Mouse (Mus musculus) embryonic facial prominence, embryonic 15.5 days (tissue): ENCODE data around the gene Gm20532. TPM values are rescaled to one million over a fixed set of nuclear protein-coding genes. Genes with fewer than 3 reads are reported as not detected.

Experiments
- ATAC-seq: fragments of 200-750 bp; cut with Nextera tagmentation; 2 replicates; pipeline ENCODE4 v1.8.0; 2017; ENCODE audit warnings: low read depth, moderate TSS enrichment; ENCODE audit not compliant: insufficient number of reproducible peaks, low FRiP score, low TSS enrichment
- H3K27ac ChIP-seq: fragments of 300-500 bp; sonication (generic); replicated peaks from 2 replicates; pipeline ENCODE4 v1.5.1; 2015; ENCODE audit warnings: mild to moderate bottlenecking, inconsistent platforms
- H3K27me3 ChIP-seq: fragments of 300-500 bp; sonication (generic); 2 replicates; pipeline ENCODE4 v1.6.1; 2015; ENCODE audit warnings: inconsistent platforms
- H3K36me3 ChIP-seq: fragments of 300-500 bp; sonication (generic); 2 replicates; pipeline ENCODE4 v1.6.1; 2015; ENCODE audit warnings: mild to moderate bottlenecking, inconsistent platforms
- H3K4me1 ChIP-seq: fragments of 300-500 bp; sonication (generic); 2 replicates; pipeline ENCODE4 v1.6.1; 2015; ENCODE audit warnings: inconsistent platforms
- H3K4me2 ChIP-seq: fragments of 300-500 bp; sonication (generic); replicated peaks from 2 replicates; pipeline ENCODE4 v1.6.1; 2015; ENCODE audit warnings: mild to moderate bottlenecking, inconsistent platforms
- H3K4me3 ChIP-seq: fragments of 300-500 bp; sonication (generic); replicated peaks from 2 replicates; pipeline ENCODE4 v1.5.1; 2015; ENCODE audit warnings: mild to moderate bottlenecking, inconsistent platforms
- H3K9ac ChIP-seq: fragments of 300-500 bp; sonication (generic); 2 replicates; pipeline ENCODE4 v1.6.1; 2015; ENCODE audit warnings: inconsistent platforms
- H3K9me3 ChIP-seq: fragments of 300-500 bp; sonication (generic); replicated peaks from 2 replicates; pipeline ENCODE4 v1.6.1; 2016; ENCODE audit warnings: inconsistent platforms
- WGBS: fragments of 180-500 bp; shearing (Covaris S2); methylation state at CpG from one replicate; pipeline ENCODE4 v1.1.7; 2015; 5-methylcytosine and 5-hydroxymethylcytosine counted together
- polyA plus RNA-seq: library from polyadenylated mRNA; unstranded; fragments of >200 nt; fragmentation: Nextera tagmentation; extraction: Ambion mirVana; gene quantifications from 2 replicates; pipeline ENCODE4 v1.2.1, GENCODE M21; 2015

The Gm20532 gene
- polyA plus RNA-seq, 1 experiment from 2014 or later = not detected

- WGBS = 70% methylated on average over 3 of the region's 3 CpGs
- no peaks in the 10 kb centered on the region for H3K9me3 ChIP-seq
- peaks cover 36% of the 10 kb centered on the region for H3K4me1 ChIP-seq
- no peak for ATAC-seq
- no peak overlapping the region for H3K4me3 ChIP-seq
- no peak overlapping the region for H3K9ac ChIP-seq
- peak overlapping the region; percentile 66; the same call in 1 of the 2 replicates for H3K27ac ChIP-seq
- H3K4me2 ChIP-seq = no peak overlapping the region
- no peaks in the 10 kb centered on the region for H3K27me3 ChIP-seq
- H3K36me3 ChIP-seq = no peaks in the 10 kb centered on the region
Measured at GRCm38 (mm10) chr2:26606579-26606978, 20.1 kb downstream of the Gm20532 start.

- no peak overlapping the region for H3K4me3 ChIP-seq
- H3K36me3 ChIP-seq = no peaks in the 10 kb centered on the region
- no peak for ATAC-seq
- H3K4me1 ChIP-seq = peaks cover 36% of the 10 kb centered on the region
- H3K4me2 ChIP-seq = no peak overlapping the region
- H3K27ac ChIP-seq = peak overlapping the region; percentile 66; the same call in 1 of the 2 replicates
- no peaks in the 10 kb centered on the region for H3K27me3 ChIP-seq
- 41% methylated on average over 6 of the region's 6 CpGs for WGBS
- no peaks in the 10 kb centered on the region for H3K9me3 ChIP-seq
- H3K9ac ChIP-seq = no peak overlapping the region; the same call in 1 of the 2 replicates
Measured at GRCm38 (mm10) chr2:26607056-26607910, 20.8 kb downstream of the Gm20532 start.

DNA sequence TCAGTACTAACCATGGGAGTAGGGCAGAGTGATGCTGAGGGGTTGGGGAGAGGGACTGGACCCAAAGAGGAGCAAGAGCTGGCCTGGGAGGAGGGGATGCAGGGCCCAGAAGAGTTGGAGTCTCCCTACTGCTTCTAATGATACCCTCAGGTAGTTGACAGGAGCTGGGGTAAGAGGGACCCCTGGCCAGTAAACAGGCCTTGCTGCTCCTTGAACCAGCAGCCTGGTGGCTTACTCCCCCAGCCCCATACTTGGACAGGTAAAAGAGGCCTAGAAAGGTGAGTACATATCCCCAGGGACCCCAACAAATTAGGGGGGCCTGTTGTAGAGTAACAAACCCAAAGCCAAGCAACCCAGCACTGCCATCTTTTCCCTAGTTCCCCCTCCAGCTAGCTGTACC is 22.3 kb downstream of the Gm20532 start:
- ATAC-seq = no peak
- H3K4me2 ChIP-seq = no peak overlapping the region

DNA sequence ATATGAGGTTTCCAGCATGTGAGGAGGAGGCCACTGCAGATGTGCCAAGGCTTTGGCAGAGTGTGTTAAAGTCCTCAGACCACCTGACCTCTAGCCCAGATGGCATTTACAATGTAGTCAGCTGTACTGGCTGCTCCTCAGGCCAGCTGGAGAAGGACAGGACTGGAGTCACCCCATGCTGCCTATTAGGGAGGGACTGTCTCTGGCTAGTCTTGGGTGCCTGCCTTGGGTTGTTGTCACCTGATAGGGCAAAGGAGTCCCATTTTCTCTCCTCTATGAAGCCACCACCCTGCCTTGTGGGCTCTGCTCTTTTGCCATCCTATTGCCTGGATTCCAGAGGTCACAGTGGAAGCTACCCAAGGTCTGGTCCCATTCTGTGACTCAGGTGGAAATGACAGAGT is 22.8 kb downstream of the Gm20532 start:
- Histone ChIP-seq H3K4me1 (peaks cover 22% of the 10 kb centered on the region), H3K4me2 (no peak overlapping the region)
- no peak for ATAC-seq

More for the DNA sequence above, 22.3 kb downstream of the Gm20532 start:
- no peaks in the 10 kb centered on the region for H3K27me3 ChIP-seq
- H3K9me3 ChIP-seq = no peaks in the 10 kb centered on the region
- no peak overlapping the region for H3K27ac ChIP-seq
- no peak overlapping the region for H3K9ac ChIP-seq
- peaks cover 23% of the 10 kb centered on the region for H3K4me1 ChIP-seq
- no peaks in the 10 kb centered on the region for H3K36me3 ChIP-seq
- no peak overlapping the region for H3K4me3 ChIP-seq

GRCm38 (mm10) chr2:26610526-26610925 is 24.1 kb downstream of the Gm20532 start:
- no peak for ATAC-seq
- Histone ChIP-seq H3K4me3 (no peak overlapping the region), H3K4me1 (peaks cover 18% of the 10 kb centered on the region), H3K36me3 (no peaks in the 10 kb centered on the region), H3K27ac (no peak overlapping the region), H3K27me3 (no peaks in the 10 kb centered on the region), H3K9me3 (no peaks in the 10 kb centered on the region), H3K4me2 (no peak overlapping the region), H3K9ac (no peak overlapping the region)
- WGBS = 62% methylated on average over 3 of the region's 3 CpGs

More for the DNA sequence above, 22.8 kb downstream of the Gm20532 start:
- no peak overlapping the region for H3K4me3 ChIP-seq
- no peak overlapping the region for H3K9ac ChIP-seq
- H3K9me3 ChIP-seq = no peaks in the 10 kb centered on the region
- no peaks in the 10 kb centered on the region for H3K36me3 ChIP-seq
- H3K27ac ChIP-seq = no peak overlapping the region
- no peaks in the 10 kb centered on the region for H3K27me3 ChIP-seq

DNA sequence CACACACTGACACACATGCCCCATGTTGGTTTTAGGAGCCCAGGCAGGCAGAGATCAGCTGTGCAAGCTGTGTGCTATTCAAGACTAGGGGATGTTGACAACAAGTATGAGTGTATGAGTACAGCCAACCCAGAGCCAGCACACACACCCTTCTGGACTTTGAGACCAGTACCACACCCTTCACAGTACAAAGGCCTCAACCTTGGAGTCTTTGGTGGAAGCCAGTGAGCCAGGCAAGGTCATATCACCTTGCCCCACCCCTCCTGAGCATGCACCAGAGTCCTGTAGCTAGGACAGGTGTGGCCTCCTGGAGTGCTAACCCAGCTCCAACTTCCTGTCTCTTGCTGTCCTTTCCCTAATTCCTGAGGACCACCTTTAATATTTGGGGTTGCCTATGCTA is 24.6 kb downstream of the Gm20532 start:
- H3K4me3 ChIP-seq = no peak overlapping the region
- no peaks in the 10 kb centered on the region for H3K36me3 ChIP-seq
- H3K9ac ChIP-seq = no peak overlapping the region
- no peak for ATAC-seq
- no peak overlapping the region for H3K27ac ChIP-seq
- no peaks in the 10 kb centered on the region for H3K27me3 ChIP-seq
- peaks cover 17% of the 10 kb centered on the region for H3K4me1 ChIP-seq
- H3K9me3 ChIP-seq = no peaks in the 10 kb centered on the region
- H3K4me2 ChIP-seq = no peak overlapping the region

DNA sequence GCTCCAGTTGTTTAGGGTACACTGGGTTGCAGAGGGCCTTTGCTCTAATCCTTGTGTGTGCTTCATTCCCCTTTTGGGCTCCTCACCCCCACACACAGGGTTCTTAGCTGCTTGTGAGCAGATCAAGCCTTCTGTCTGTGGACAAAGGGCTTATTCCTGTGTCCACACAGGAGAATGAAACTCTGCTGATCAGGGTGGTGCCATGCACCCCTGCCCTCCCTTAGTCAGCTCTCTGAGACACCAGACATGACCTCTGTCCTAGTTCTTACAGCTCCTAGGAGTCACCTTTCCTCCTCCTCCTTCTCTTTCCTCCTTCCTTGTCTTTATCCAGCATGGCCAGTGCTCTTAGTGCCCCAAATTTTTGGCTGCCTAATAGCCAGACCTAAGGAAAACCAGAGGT is 25.5 kb downstream of the Gm20532 start:
- H3K4me3 ChIP-seq = no peak overlapping the region
- H3K9ac ChIP-seq = no peak overlapping the region
- no peak overlapping the region for H3K27ac ChIP-seq
- ATAC-seq = no peak
- H3K4me2 ChIP-seq = no peak overlapping the region
- H3K27me3 ChIP-seq = no peaks in the 10 kb centered on the region
- H3K4me1 ChIP-seq = peaks cover 9% of the 10 kb centered on the region
- no peaks in the 10 kb centered on the region for H3K36me3 ChIP-seq
- no peaks in the 10 kb centered on the region for H3K9me3 ChIP-seq

DNA sequence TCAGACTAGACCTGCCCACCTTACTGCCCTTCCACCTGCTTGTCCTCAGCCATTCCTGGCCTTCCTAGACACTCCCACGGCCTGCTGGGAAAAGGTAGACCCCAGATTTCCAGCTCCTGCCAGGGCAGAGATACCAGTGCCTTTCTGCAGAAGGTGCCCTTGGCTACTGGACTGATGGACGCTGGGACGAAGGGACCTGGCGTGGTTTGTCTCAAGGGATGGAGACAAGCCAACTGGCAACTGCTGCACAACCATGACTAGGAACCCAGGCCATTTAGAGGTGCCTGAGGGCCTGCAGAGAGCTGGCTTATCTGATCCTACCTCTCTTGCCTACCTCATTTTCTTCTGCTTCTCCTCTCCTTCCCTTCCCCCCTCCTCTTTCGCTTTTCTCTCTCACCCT is 28.5 kb downstream of the Gm20532 start:
- no peaks in the 10 kb centered on the region for H3K4me1 ChIP-seq
- H3K27me3 ChIP-seq = no peaks in the 10 kb centered on the region
- H3K36me3 ChIP-seq = no peaks in the 10 kb centered on the region
- H3K9ac ChIP-seq = no peak overlapping the region
- 73% methylated on average over 5 of the region's 5 CpGs for WGBS
- ATAC-seq = no peak
- no peak overlapping the region for H3K4me3 ChIP-seq
- H3K27ac ChIP-seq = no peak overlapping the region
- H3K4me2 ChIP-seq = no peak overlapping the region
- H3K9me3 ChIP-seq = no peaks in the 10 kb centered on the region

DNA sequence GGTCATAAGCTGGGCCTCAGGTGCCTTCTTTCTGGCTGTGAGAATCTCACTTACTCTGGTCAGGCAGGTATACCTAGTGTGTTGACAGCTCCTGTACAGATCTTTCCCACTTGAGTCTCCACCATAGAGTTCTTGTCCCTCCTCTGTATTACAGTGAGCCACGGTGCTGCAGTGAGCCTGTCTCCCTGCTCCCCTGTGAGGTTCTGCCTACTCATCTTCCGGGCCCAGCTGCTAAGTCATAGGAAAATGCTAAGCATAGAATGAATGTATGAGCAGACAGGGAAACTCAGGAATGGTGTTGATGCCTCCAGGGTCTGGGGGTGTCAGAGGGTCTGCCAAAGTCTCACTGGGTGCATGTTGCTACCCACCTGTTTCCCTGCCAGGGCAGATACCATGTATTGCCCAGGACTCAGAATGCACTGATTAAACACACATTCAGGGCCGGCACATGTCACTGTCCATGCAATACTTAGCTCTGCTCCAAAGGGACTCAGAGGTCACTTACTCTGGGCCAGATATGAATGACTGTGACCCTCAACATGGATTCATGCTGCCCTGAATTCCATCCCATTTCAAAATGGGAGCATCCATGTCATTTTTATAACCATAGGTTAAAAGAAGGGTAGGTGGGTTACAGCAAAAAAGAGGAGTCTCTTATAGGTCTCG is 29.2 kb downstream of the Gm20532 start:
- H3K9me3 ChIP-seq = no peaks in the 10 kb centered on the region
- H3K9ac ChIP-seq = no peak overlapping the region
- H3K4me2 ChIP-seq = no peak overlapping the region
- H3K27me3 ChIP-seq = no peaks in the 10 kb centered on the region
- no peak for ATAC-seq
- no peak overlapping the region for H3K4me3 ChIP-seq
- H3K36me3 ChIP-seq = no peaks in the 10 kb centered on the region
- no peak overlapping the region for H3K27ac ChIP-seq
- no peaks in the 10 kb centered on the region for H3K4me1 ChIP-seq
- WGBS = 76% methylated on average over 4 of the region's 4 CpGs

DNA sequence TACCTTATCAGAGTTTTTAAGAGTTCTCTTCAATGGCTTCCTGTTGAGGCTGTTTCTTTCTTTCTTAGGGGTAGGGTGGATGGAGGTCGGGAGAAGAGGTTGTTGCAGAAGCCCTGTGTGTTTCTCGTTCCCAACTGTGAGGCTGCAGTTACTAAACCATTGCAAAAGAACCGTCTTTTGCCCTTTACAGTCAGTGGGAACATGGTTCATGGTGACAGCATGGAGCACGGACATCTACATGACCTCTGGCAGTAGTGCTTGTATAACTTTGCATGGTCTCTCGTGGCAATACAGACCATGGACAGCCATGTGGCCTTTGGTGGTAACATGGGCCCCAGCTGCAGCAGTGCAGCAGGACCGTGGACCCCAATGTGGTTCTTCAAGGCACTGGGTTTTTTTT is 30.9 kb downstream of the Gm20532 start:
- no peaks in the 10 kb centered on the region for H3K27me3 ChIP-seq
- no peak overlapping the region for H3K9ac ChIP-seq
- no peak overlapping the region for H3K4me2 ChIP-seq
- no peak overlapping the region for H3K4me3 ChIP-seq
- WGBS = 78% methylated on average over 6 of the region's 6 CpGs
- ATAC-seq = no peak
- no peaks in the 10 kb centered on the region for H3K36me3 ChIP-seq
- no peaks in the 10 kb centered on the region for H3K4me1 ChIP-seq
- H3K27ac ChIP-seq = no peak overlapping the region
- no peaks in the 10 kb centered on the region for H3K9me3 ChIP-seq

DNA sequence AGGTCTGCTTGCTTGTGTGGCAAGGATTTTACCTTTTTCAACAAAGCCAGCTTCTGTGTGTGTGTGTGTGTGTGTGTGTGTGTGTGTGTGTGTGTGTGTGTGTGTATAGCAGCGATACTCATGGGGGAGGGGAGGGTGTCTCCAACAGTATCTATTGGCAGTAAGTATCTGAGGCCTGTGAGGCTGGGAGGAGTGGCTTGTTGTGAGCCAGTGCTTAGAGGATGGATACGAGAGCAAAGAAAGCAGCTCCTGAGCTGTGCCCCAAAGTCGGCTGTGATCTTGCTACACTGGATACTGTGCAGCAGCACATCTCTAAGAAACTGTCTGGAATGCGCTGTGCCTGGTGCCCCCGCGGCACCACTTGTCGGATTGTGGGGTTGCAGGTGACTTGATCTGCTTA is 31.5 kb downstream of the Gm20532 start:
- no peak overlapping the region for H3K9ac ChIP-seq
- no peak overlapping the region for H3K4me3 ChIP-seq
- no peak overlapping the region for H3K27ac ChIP-seq
- H3K4me1 ChIP-seq = no peaks in the 10 kb centered on the region
- H3K9me3 ChIP-seq = no peaks in the 10 kb centered on the region
- 52% methylated on average over 7 of the region's 7 CpGs for WGBS
- ATAC-seq = no peak
- H3K36me3 ChIP-seq = no peaks in the 10 kb centered on the region
- no peaks in the 10 kb centered on the region for H3K27me3 ChIP-seq
- no peak overlapping the region for H3K4me2 ChIP-seq

DNA sequence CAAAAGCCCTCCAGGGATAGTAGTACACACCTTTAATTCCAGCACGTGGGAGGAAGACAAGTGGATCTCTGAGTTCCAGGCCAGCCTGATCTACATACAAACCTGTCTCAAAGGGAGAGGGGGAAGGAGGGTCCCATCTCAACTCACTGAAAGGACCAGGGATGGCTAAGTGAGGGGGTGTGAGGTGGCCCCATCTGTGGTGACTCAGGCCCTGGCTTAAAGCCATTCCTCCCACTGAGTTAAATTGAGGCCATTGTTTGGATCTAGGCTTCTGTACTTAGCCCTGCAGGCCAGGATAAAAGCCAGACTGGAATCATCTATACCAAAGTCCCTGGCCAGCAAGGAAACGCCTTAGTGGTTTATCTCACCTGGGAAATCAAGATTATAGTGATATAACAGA is 34.8 kb downstream of the Gm20532 start:
- no peak overlapping the region for H3K4me2 ChIP-seq
- H3K4me3 ChIP-seq = no peak overlapping the region
- H3K27ac ChIP-seq = no peak overlapping the region
- no peaks in the 10 kb centered on the region for H3K27me3 ChIP-seq
- H3K9ac ChIP-seq = no peak overlapping the region
- H3K36me3 ChIP-seq = no peaks in the 10 kb centered on the region
- WGBS = 32% methylated on average over 2 of the region's 2 CpGs
- ATAC-seq = no peak
- no peaks in the 10 kb centered on the region for H3K4me1 ChIP-seq
- no peaks in the 10 kb centered on the region for H3K9me3 ChIP-seq
